Mouse (Mus musculus): ENCODE results near the gene Mmp19. TPM values are rescaled to one million over a fixed set of nuclear protein-coding genes. Genes with fewer than 3 reads are reported as not detected.

Gene Mmp19
- total RNA-seq (2014; rRNA removed) (74.3 and 79.8 TPM in 2 replicates), polyA plus RNA-seq (2012; rRNA removed) (48.4 and 67.5 TPM in 2 replicates)

DNA sequence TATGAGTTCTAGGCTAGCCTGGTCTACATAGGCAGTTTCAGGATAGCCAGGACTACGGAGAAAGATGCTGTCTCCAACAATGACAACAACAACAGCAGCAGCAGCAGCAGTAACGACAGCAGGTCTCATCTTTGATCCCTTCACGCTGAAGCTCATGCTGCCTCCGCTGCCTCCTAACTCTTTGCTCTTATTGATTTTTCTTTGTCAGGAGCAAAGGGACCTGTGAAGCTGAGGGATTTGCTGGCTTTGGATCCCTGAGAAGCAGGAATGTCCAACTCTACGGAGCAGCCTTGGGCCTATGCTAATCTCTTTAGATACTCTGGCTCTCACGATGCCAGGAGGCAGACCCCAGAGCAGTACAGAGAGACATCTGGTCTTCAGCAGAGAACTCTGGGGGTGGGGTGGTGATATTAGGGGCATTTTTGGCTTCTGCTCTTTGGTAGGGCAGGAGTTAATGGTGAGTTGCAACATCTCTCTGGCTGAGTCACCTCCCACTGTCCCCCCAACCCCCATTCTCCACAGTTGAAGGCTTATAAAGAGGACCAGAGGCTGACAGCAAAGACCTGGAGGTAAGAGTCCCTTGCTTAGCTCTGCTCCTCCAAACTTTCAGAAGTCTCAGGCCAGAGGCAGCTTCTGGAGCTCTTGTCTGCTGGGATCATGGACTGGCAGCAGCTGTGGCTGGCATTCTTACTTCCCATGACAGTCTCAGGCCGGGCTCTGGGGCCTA is at the start of gene Mmp19:
Gene Mmp19 (plus strand): TSS at position 513 of the 727 bp plus-strand sequence.
- 21% methylated on average over 7 of the region's 7 CpGs for WGBS
- peaks cover 8% of the 10 kb centered on the region; the same call in 1 of the 2 replicates for H3K36me3 ChIP-seq (ENCODE audit: control insufficient read depth, insufficient read depth, low read length)
- H3K9ac ChIP-seq (ENCODE audit: low read depth, low read length), result peak within 1 kb of the TSS; percentile 70
- peak; percentile 90 for DNase-seq (ENCODE audit: extremely low read depth, low read depth, low spot score)
- no peaks in the 10 kb centered on the region for H3K27me3 ChIP-seq (ENCODE audit: control insufficient read depth, insufficient read depth, low read length)
- peaks cover 2% of the 10 kb centered on the region; the same call in 1 of the 2 replicates for H3K79me2 ChIP-seq (ENCODE audit: control insufficient read depth, insufficient read depth, low read length)
- H3K4me3 ChIP-seq (ENCODE audit: insufficient read depth, low read depth, low read length), result peak within 1 kb of the TSS; percentile 53
- TF ChIP-seq POLR2A (IDR thresholded peaks at IDR 0.05; ENCODE audit: extremely low read depth, insufficient read depth, low read length), result peak; percentile 37; the same call in 1 of the 2 replicates
- TF ChIP-seq CTCF (IDR thresholded peaks at IDR 0.05; ENCODE audit: low read depth, low read length), result no peak
- peaks cover 13% of the 10 kb centered on the region for H3K4me1 ChIP-seq (ENCODE audit: control insufficient read depth, insufficient read depth, low read length)
- H3K27ac ChIP-seq (replicated peaks; ENCODE audit: insufficient read depth, low read depth, low read length), result peak within 1 kb of the TSS; percentile 88

DNA sequence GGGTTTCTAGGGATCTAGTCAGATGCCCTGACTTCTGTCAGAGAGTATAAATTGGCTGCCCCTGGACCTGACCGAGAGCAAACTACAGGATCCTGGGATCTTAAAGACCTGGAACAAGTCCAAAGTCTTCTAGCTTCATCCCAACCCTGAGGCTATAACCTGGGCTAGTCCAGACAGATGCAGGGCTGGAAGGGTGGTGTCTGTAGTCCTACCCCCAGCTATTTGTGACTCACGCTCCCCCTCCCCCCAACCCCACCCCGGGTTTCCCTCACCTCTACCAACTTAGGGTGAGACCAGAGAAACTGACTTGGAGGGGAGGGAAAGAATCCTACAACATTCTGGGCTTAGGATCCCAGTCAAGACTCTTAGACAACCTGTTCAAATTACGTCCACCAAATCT is 48.1 kb upstream of the Mmp19 start:
- Histone ChIP-seq H3K36me3 (ENCODE audit: control insufficient read depth, insufficient read depth, low read length) (no peaks in the 10 kb centered on the region), H3K4me1 (ENCODE audit: control insufficient read depth, insufficient read depth, low read length) (peaks cover 9% of the 10 kb centered on the region), H3K9ac (ENCODE audit: low read depth, low read length) (no peak overlapping the region), H3K27me3 (ENCODE audit: control insufficient read depth, insufficient read depth, low read length) (no peaks in the 10 kb centered on the region), H3K27ac (replicated peaks; ENCODE audit: insufficient read depth, low read depth, low read length) (no peak overlapping the region), H3K79me2 (ENCODE audit: control insufficient read depth, insufficient read depth, low read length) (no peaks in the 10 kb centered on the region; the same call in 1 of the 2 replicates), H3K4me3 (ENCODE audit: insufficient read depth, low read depth, low read length) (no peak overlapping the region; the same call in 1 of the 2 replicates)
- DNase-seq (ENCODE audit: extremely low read depth, low read depth, low spot score), result no peak
- WGBS, result 43% methylated on average over 4 of the region's 4 CpGs
- TF ChIP-seq CTCF (IDR thresholded peaks at IDR 0.05; ENCODE audit: low read depth, low read length), result no peak
- TF ChIP-seq POLR2A (IDR thresholded peaks at IDR 0.05; ENCODE audit: extremely low read depth, insufficient read depth, low read length), result no peak

DNA sequence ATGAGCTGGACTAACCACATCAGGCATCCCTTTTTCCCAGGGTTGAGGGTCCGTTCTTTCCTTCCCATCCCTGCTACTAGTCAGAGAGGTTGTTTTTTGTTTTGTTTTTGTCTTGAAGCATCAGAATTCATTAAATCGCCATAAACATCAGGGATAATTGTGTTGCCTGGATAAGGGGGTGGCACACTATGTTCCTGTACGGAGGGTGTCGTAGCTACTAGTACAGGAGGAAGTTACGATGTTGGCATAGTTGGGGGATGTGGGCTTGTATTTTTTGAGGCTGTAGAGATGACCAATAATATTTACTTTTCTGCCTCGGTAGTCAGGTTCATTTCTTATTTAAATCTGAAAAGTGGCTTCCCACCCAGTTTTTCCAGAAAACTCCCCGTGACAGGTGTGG is 47.5 kb upstream of the Mmp19 start:
- TF ChIP-seq CTCF (IDR thresholded peaks at IDR 0.05; ENCODE audit: low read depth, low read length) (no peak), POLR2A (IDR thresholded peaks at IDR 0.05; ENCODE audit: extremely low read depth, insufficient read depth, low read length) (no peak)
- Histone ChIP-seq H3K4me1 (ENCODE audit: control insufficient read depth, insufficient read depth, low read length) (peaks cover 9% of the 10 kb centered on the region), H3K9ac (ENCODE audit: low read depth, low read length) (peak overlapping the region; percentile 82), H3K4me3 (ENCODE audit: insufficient read depth, low read depth, low read length) (peak overlapping the region; percentile 62), H3K27ac (replicated peaks; ENCODE audit: insufficient read depth, low read depth, low read length) (peak overlapping the region; percentile 71), H3K27me3 (ENCODE audit: control insufficient read depth, insufficient read depth, low read length) (no peaks in the 10 kb centered on the region), H3K79me2 (ENCODE audit: control insufficient read depth, insufficient read depth, low read length) (no peaks in the 10 kb centered on the region; the same call in 1 of the 2 replicates), H3K36me3 (ENCODE audit: control insufficient read depth, insufficient read depth, low read length) (no peaks in the 10 kb centered on the region)
- no peak for DNase-seq (ENCODE audit: extremely low read depth, low read depth, low spot score)
- WGBS, result 3% methylated on average over 7 of the region's 7 CpGs

DNA sequence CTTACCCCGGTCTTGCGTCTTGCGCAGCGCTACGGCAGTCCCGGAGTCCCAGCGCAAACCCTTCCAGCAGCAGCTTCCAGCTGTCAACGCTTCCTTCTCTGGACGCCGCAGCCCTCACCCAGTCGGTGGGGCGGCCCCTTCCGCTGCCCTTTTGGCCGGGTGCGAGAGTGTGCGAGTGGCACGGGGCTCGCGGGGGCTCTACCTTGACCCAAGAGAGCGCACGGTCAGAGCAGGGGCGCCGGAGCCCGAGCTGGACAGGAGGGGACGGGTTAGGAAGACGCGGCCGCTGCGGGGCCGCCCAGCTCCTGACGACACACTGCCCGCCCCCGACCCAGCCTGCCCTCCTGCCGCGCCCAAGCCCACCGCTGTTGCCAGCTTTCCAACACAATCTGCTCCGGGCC is 46.9 kb upstream of the Mmp19 start:
- H3K4me3 ChIP-seq (ENCODE audit: insufficient read depth, low read depth, low read length), result peak overlapping the region; percentile 62
- TF ChIP-seq CTCF (IDR thresholded peaks at IDR 0.05; ENCODE audit: low read depth, low read length) (no peak), POLR2A (IDR thresholded peaks at IDR 0.05; ENCODE audit: extremely low read depth, insufficient read depth, low read length) (peak; percentile 39; the same call in 1 of the 2 replicates)
- H3K9ac ChIP-seq (ENCODE audit: low read depth, low read length), result peak overlapping the region; percentile 82
- peak; percentile 48 for DNase-seq (ENCODE audit: extremely low read depth, low read depth, low spot score)
- peaks cover 5% of the 10 kb centered on the region; the same call in 1 of the 2 replicates for H3K79me2 ChIP-seq (ENCODE audit: control insufficient read depth, insufficient read depth, low read length)
- under 1% methylated on average over 37 of the region's 37 CpGs for WGBS
- no peaks in the 10 kb centered on the region for H3K36me3 ChIP-seq (ENCODE audit: control insufficient read depth, insufficient read depth, low read length)
- no peaks in the 10 kb centered on the region for H3K27me3 ChIP-seq (ENCODE audit: control insufficient read depth, insufficient read depth, low read length)
- H3K27ac ChIP-seq (replicated peaks; ENCODE audit: insufficient read depth, low read depth, low read length), result peak overlapping the region; percentile 71
- H3K4me1 ChIP-seq (ENCODE audit: control insufficient read depth, insufficient read depth, low read length), result peaks cover 9% of the 10 kb centered on the region

DNA sequence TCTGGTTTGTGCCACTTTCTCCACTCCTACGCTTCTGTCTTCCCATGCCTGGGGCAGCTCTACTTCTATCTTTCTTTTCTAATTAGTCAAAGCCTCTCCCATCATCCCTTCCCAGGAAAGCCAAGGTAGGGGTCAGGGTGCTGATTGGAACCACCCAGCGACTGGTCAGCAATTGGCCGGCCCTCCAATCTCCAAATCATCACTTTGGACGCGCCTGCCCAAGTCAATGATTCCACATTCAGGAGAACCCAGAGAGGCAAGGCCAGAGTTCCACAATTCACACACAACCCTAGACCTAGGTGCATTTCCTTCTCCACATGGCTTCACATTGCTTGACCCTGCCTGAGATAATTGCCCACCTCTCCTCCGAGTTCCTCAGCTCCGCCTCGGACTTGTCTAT is 46.5 kb upstream of the Mmp19 start:
- H3K4me3 ChIP-seq (ENCODE audit: insufficient read depth, low read depth, low read length), result peak overlapping the region; percentile 62
- TF ChIP-seq CTCF (IDR thresholded peaks at IDR 0.05; ENCODE audit: low read depth, low read length) (no peak), POLR2A (IDR thresholded peaks at IDR 0.05; ENCODE audit: extremely low read depth, insufficient read depth, low read length) (no peak)
- peaks cover 11% of the 10 kb centered on the region for H3K4me1 ChIP-seq (ENCODE audit: control insufficient read depth, insufficient read depth, low read length)
- peaks cover 6% of the 10 kb centered on the region; the same call in 1 of the 2 replicates for H3K79me2 ChIP-seq (ENCODE audit: control insufficient read depth, insufficient read depth, low read length)
- peak overlapping the region; percentile 71 for H3K27ac ChIP-seq (replicated peaks; ENCODE audit: insufficient read depth, low read depth, low read length)
- H3K36me3 ChIP-seq (ENCODE audit: control insufficient read depth, insufficient read depth, low read length), result no peaks in the 10 kb centered on the region
- H3K27me3 ChIP-seq (ENCODE audit: control insufficient read depth, insufficient read depth, low read length), result no peaks in the 10 kb centered on the region
- WGBS, result 31% methylated on average over 8 of the region's 8 CpGs
- H3K9ac ChIP-seq (ENCODE audit: low read depth, low read length), result peak overlapping the region; percentile 82
- peak; percentile 63 for DNase-seq (ENCODE audit: extremely low read depth, low read depth, low spot score)
